Mouse (Mus musculus): ENCODE measurements around the gene Basp1. TPM values are rescaled to one million over a fixed set of nuclear protein-coding genes. Genes with fewer than 3 reads are reported as not detected.
"Not testable (repeated sequence)": the region's sequence is repeated elsewhere in the genome, so short reads cannot be mapped to it uniquely, and the experiment has no call there.

Gene Basp1
- 154 and 164 TPM in 2 replicates for polyA plus RNA-seq (2014; fragmentation: Nextera tagmentation; extraction: Ambion mirVana)

DNA sequence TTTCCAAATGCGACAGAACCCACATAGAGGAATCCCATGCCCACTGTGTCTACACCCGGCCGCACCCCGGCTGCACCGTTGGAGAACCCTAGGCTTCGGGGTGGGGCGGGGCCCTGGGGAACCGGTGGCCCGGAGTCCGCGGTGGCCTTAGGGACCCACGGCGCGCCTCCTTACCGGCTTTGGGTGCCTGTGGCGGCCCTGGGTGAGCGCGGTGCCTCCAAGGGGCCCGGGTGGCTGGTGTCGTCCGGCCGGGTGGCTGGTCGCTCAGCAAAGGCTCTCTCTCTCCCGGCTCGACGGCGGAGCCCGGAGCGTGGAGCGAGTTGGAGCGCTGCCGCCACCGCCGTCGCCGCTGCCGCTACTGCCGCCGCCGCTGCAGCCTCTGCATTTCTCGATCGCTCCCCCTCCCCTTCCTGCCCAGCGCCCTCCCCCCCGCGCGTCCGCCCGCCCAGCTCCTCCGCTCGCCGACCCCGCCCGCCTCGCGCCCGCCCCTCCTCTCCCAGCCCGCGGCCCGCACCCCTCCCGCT lies at the start of gene Basp1:
Gene Basp1, minus strand, starts transcription at position 387 of the 524 bp plus-strand sequence.
- Histone ChIP-seq H3K36me3 (ENCODE audit: control insufficient read depth, insufficient read depth, low read length) (peaks cover 5% of the 10 kb centered on the region; the same call in 1 of the 2 replicates), H3K4me3 (ENCODE audit: low read depth, low read length) (peak within 1 kb of the TSS; percentile 99), H3K27ac (ENCODE audit: low read depth, low read length) (peak within 1 kb of the TSS; percentile 100), H3K9ac (ENCODE audit: low read length) (peak within 1 kb of the TSS; percentile 100), H3K27me3 (replicated peaks; ENCODE audit: control insufficient read depth, insufficient read depth, low read length) (no peaks in the 10 kb centered on the region), H3K4me1 (ENCODE audit: control insufficient read depth, insufficient read depth, low read length) (peaks cover 26% of the 10 kb centered on the region), H3K4me2 (ENCODE audit: low read length) (peak within 1 kb of the TSS; percentile 61), H3K9me3 (replicated peaks; ENCODE audit: control insufficient read depth, low read length) (no peaks in the 10 kb centered on the region)
- DNase-seq (ENCODE audit: low spot score) (peak; percentile 91), ATAC-seq (peak; percentile 60)
- under 1% methylated on average over 23 of the region's 60 CpGs for WGBS

DNA sequence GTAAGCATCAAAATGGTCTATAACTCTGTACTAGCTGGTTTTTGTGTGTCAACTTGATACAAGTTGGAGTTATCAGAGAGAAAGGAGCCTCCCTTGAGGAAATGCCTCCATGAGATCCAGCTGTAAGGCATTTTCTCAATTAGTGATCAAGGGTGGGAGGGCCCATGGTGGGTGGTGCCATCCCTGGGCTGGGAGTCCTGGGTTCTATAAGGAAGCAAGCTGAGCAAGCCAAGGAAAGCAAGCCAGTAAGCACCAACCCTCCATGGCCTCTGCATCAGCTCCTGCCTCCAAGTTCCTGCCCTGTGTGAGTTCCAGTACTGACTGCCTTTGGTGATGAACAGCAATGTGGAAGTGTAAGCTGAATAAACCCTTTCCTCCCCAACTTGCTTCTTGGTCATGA lies 49.5 kb upstream of the Basp1 start:
- H3K27ac ChIP-seq (ENCODE audit: low read depth, low read length); H3K9me3 ChIP-seq (replicated peaks; ENCODE audit: control insufficient read depth, low read length); H3K36me3 ChIP-seq (ENCODE audit: control insufficient read depth, insufficient read depth, low read length); H3K4me1 ChIP-seq (ENCODE audit: control insufficient read depth, insufficient read depth, low read length); DNase-seq (ENCODE audit: low spot score); H3K9ac ChIP-seq (ENCODE audit: low read length); H3K27me3 ChIP-seq (replicated peaks; ENCODE audit: control insufficient read depth, insufficient read depth, low read length); ATAC-seq; H3K4me2 ChIP-seq (ENCODE audit: low read length); H3K4me3 ChIP-seq (ENCODE audit: low read depth, low read length): not testable (repeated sequence)

GRCm38 (mm10) chr15:25462056-25462762 lies 48.6 kb upstream of the Basp1 start:
- Histone ChIP-seq H3K4me3 (ENCODE audit: low read depth, low read length) (no peak overlapping the region), H3K4me2 (ENCODE audit: low read length) (no peak overlapping the region), H3K9me3 (replicated peaks; ENCODE audit: control insufficient read depth, low read length) (no peaks in the 10 kb centered on the region), H3K4me1 (ENCODE audit: control insufficient read depth, insufficient read depth, low read length) (no peaks in the 10 kb centered on the region), H3K27ac (ENCODE audit: low read depth, low read length) (no peak overlapping the region), H3K36me3 (ENCODE audit: control insufficient read depth, insufficient read depth, low read length) (no peaks in the 10 kb centered on the region), H3K9ac (ENCODE audit: low read length) (no peak overlapping the region), H3K27me3 (replicated peaks; ENCODE audit: control insufficient read depth, insufficient read depth, low read length) (no peaks in the 10 kb centered on the region)
- WGBS = 66% methylated on average over 6 of the region's 6 CpGs
- no peak for DNase-seq (ENCODE audit: low spot score)
- ATAC-seq = no peak

DNA sequence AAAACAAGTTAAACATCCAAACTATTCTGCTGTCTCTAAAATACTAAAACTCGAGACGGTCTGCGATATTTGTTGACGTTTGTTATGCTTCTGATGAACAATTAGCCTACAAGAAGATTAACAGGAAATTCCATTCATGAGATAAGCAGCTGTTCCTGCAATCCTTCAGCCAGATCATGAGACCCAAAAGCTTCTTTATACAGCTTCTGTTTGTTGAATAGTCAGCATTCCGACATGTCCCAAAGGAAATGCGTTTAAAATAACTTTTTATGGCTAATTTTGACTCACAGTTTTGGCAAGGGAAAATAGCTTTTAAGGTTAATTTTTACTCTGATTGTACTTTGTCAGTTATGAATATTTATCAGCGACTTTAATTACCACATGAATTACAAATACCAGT lies 46.3 kb upstream of the Basp1 start:
- DNase-seq (ENCODE audit: low spot score) (peak; percentile 33), ATAC-seq (no peak)
- Histone ChIP-seq H3K4me1 (ENCODE audit: control insufficient read depth, insufficient read depth, low read length) (no peaks in the 10 kb centered on the region), H3K27ac (ENCODE audit: low read depth, low read length) (no peak overlapping the region), H3K27me3 (replicated peaks; ENCODE audit: control insufficient read depth, insufficient read depth, low read length) (no peaks in the 10 kb centered on the region), H3K9me3 (replicated peaks; ENCODE audit: control insufficient read depth, low read length) (no peaks in the 10 kb centered on the region), H3K4me3 (ENCODE audit: low read depth, low read length) (no peak overlapping the region), H3K36me3 (ENCODE audit: control insufficient read depth, insufficient read depth, low read length) (no peaks in the 10 kb centered on the region), H3K4me2 (ENCODE audit: low read length) (no peak overlapping the region), H3K9ac (ENCODE audit: low read length) (no peak overlapping the region)
- 44% methylated on average over 7 of the region's 7 CpGs for WGBS

GRCm38 (mm10) chr15:25457421-25457820 lies 43.9 kb upstream of the Basp1 start:
- Histone ChIP-seq H3K4me2 (ENCODE audit: low read length) (no peak overlapping the region), H3K4me3 (ENCODE audit: low read depth, low read length) (no peak overlapping the region), H3K9ac (ENCODE audit: low read length) (no peak overlapping the region), H3K27ac (ENCODE audit: low read depth, low read length) (no peak overlapping the region), H3K9me3 (replicated peaks; ENCODE audit: control insufficient read depth, low read length) (no peaks in the 10 kb centered on the region), H3K27me3 (replicated peaks; ENCODE audit: control insufficient read depth, insufficient read depth, low read length) (no peaks in the 10 kb centered on the region), H3K4me1 (ENCODE audit: control insufficient read depth, insufficient read depth, low read length) (no peaks in the 10 kb centered on the region), H3K36me3 (ENCODE audit: control insufficient read depth, insufficient read depth, low read length) (no peaks in the 10 kb centered on the region)
- 65% methylated on average over 2 of the region's 2 CpGs for WGBS
- no peak for ATAC-seq
- DNase-seq (ENCODE audit: low spot score) = no peak

DNA sequence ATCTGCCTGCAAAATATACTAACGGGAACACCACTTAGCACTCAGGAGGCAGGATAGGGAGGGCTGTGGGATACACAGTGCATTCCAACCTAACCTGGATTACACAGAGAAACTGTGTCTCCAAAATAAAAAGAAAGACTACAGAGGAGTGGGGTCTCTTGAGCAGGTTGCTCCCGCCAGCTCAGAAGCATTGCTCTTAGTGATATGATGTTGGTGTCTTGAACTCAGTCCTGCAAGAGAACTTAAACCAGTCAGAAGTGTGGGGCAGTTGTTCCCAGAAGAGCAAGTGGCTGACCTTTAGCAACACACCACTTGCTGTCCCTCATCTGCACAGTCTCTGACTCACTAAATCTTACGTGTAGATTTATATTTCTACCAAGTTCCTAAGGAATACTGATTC lies 40.0 kb upstream of the Basp1 start:
- no peak overlapping the region for H3K9ac ChIP-seq (ENCODE audit: low read length)
- H3K4me1 ChIP-seq (ENCODE audit: control insufficient read depth, insufficient read depth, low read length) = no peaks in the 10 kb centered on the region
- no peaks in the 10 kb centered on the region for H3K36me3 ChIP-seq (ENCODE audit: control insufficient read depth, insufficient read depth, low read length)
- ATAC-seq = no peak
- H3K9me3 ChIP-seq (replicated peaks; ENCODE audit: control insufficient read depth, low read length) = no peaks in the 10 kb centered on the region
- H3K27me3 ChIP-seq (replicated peaks; ENCODE audit: control insufficient read depth, insufficient read depth, low read length) = no peaks in the 10 kb centered on the region
- H3K27ac ChIP-seq (ENCODE audit: low read depth, low read length) = no peak overlapping the region
- H3K4me2 ChIP-seq (ENCODE audit: low read length) = no peak overlapping the region
- DNase-seq (ENCODE audit: low spot score) = no peak
- H3K4me3 ChIP-seq (ENCODE audit: low read depth, low read length) = no peak overlapping the region
- 82% methylated on average over 3 of the region's 3 CpGs for WGBS

DNA sequence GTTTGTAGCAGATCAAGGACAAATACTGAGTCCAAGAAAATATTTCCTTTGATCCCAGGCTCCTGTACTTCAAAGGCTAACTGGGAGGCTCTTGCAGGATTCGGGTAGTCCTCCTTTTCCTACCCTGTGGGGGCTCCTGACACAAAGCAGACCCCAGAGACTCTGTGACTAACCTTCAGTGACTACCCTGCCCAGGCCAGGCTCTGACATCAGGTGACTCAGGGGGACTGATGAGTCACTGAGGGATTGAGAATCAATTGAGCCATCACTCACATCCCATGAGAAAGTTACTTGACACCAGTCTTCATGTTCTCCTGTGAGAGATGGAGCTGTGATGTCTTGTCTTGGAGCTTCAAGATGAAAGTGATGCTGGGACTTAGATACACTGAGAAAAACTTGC lies 35.8 kb upstream of the Basp1 start:
- Histone ChIP-seq H3K9ac (ENCODE audit: low read length) (no peak overlapping the region), H3K4me2 (ENCODE audit: low read length) (no peak overlapping the region), H3K9me3 (replicated peaks; ENCODE audit: control insufficient read depth, low read length) (no peaks in the 10 kb centered on the region), H3K4me3 (ENCODE audit: low read depth, low read length) (no peak overlapping the region), H3K27me3 (replicated peaks; ENCODE audit: control insufficient read depth, insufficient read depth, low read length) (peaks cover 3% of the 10 kb centered on the region; the same call in 1 of the 2 replicates), H3K36me3 (ENCODE audit: control insufficient read depth, insufficient read depth, low read length) (no peaks in the 10 kb centered on the region), H3K4me1 (ENCODE audit: control insufficient read depth, insufficient read depth, low read length) (no peaks in the 10 kb centered on the region), H3K27ac (ENCODE audit: low read depth, low read length) (no peak overlapping the region)
- WGBS = 32% methylated on average over 1 of the region's 1 CpGs
- DNase-seq (ENCODE audit: low spot score) = no peak
- no peak for ATAC-seq

DNA sequence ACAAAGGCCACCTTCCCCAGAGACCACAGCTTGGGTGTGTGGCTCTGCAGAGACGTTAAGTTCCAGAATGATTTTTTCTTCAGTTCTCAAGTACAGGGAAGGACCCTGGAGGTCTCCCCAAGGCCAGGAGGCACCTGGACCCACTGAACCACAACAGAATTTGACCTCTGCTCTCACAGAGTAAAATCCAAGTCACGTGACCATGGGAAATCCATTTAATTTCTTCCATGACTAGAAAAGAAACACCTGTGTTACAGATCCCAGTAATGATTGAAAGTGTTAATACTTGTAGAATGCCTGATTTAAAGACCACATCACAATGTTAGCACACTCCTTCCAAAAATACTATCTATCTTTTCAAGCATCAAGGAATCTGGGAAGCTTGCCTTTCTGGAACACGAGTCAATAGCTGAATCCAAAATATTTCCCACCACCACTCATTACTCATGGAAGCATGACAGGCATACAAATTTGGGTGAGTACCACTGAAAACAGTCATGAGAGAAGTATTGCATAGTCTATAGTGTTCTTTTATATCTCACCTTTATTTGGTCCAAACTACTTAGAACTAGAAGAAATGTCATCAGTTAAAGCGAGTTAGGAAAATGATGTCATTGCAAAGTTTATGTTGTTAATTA lies 35.3 kb upstream of the Basp1 start:
- no peak for DNase-seq (ENCODE audit: low spot score)
- Histone ChIP-seq H3K36me3 (ENCODE audit: control insufficient read depth, insufficient read depth, low read length) (no peaks in the 10 kb centered on the region), H3K9ac (ENCODE audit: low read length) (no peak overlapping the region), H3K27ac (ENCODE audit: low read depth, low read length) (no peak overlapping the region), H3K4me1 (ENCODE audit: control insufficient read depth, insufficient read depth, low read length) (no peaks in the 10 kb centered on the region), H3K9me3 (replicated peaks; ENCODE audit: control insufficient read depth, low read length) (no peaks in the 10 kb centered on the region), H3K4me3 (ENCODE audit: low read depth, low read length) (no peak overlapping the region), H3K27me3 (replicated peaks; ENCODE audit: control insufficient read depth, insufficient read depth, low read length) (peaks cover 3% of the 10 kb centered on the region; the same call in 1 of the 2 replicates), H3K4me2 (ENCODE audit: low read length) (no peak overlapping the region)
- 74% methylated on average over 4 of the region's 4 CpGs for WGBS
- ATAC-seq = no peak

GRCm38 (mm10) chr15:25447136-25447535 lies 33.6 kb upstream of the Basp1 start:
- no peaks in the 10 kb centered on the region for H3K4me1 ChIP-seq (ENCODE audit: control insufficient read depth, insufficient read depth, low read length)

More at GRCm38 (mm10) chr15:25447136-25447535, 33.6 kb upstream of the Basp1 start:
- 50% methylated on average over 6 of the region's 6 CpGs for WGBS
- DNase-seq (ENCODE audit: low spot score) (no peak), ATAC-seq (no peak)
- H3K9ac ChIP-seq (ENCODE audit: low read length) = no peak overlapping the region
- no peaks in the 10 kb centered on the region for H3K9me3 ChIP-seq (replicated peaks; ENCODE audit: control insufficient read depth, low read length)
- H3K36me3 ChIP-seq (ENCODE audit: control insufficient read depth, insufficient read depth, low read length) = no peaks in the 10 kb centered on the region
- H3K4me2 ChIP-seq (ENCODE audit: low read length) = no peak overlapping the region
- H3K27ac ChIP-seq (ENCODE audit: low read depth, low read length) = no peak overlapping the region
- no peak overlapping the region for H3K4me3 ChIP-seq (ENCODE audit: low read depth, low read length)
- peaks cover 3% of the 10 kb centered on the region; the same call in 1 of the 2 replicates for H3K27me3 ChIP-seq (replicated peaks; ENCODE audit: control insufficient read depth, insufficient read depth, low read length)
